Mouse (Mus musculus) heart, embryonic 15.5 days (tissue): ENCODE data around the gene Tox2. TPM values are rescaled to one million over a fixed set of nuclear protein-coding genes. Genes with fewer than 3 reads are reported as not detected.

Experiments
- ATAC-seq: fragments of 200-750 bp; cut with Nextera tagmentation; replicated peaks from 2 replicates; pipeline ENCODE4 v1.8.0; 2017; ENCODE audit warnings: low read depth, moderate TSS enrichment; ENCODE audit not compliant: insufficient number of reproducible peaks, insufficient read depth, low FRiP score
- H3K27ac ChIP-seq: fragments of 300-500 bp; sonication (generic); 2 replicates; pipeline ENCODE4 v1.5.1; 2015; ENCODE audit warnings: mild to moderate bottlenecking, inconsistent platforms
- H3K27me3 ChIP-seq: fragments of 300-500 bp; sonication (generic); 2 replicates; pipeline ENCODE4 v1.6.1; 2015; ENCODE audit warnings: inconsistent platforms
- H3K36me3 ChIP-seq: fragments of 300-500 bp; sonication (generic); 2 replicates; pipeline ENCODE4 v1.6.1; 2015; ENCODE audit warnings: mild to moderate bottlenecking, inconsistent platforms
- H3K4me1 ChIP-seq: fragments of 300-500 bp; sonication (generic); replicated peaks from 2 replicates; pipeline ENCODE4 v1.6.1; 2015; ENCODE audit warnings: inconsistent platforms
- H3K4me2 ChIP-seq: fragments of 300-500 bp; sonication (generic); 2 replicates; pipeline ENCODE4 v1.6.1; 2015; ENCODE audit warnings: inconsistent platforms, mild to moderate bottlenecking, moderate library complexity
- H3K4me3 ChIP-seq: fragments of 300-500 bp; sonication (generic); 2 replicates; pipeline ENCODE4 v1.5.1; 2015; ENCODE audit warnings: mild to moderate bottlenecking, inconsistent platforms
- H3K9ac ChIP-seq: fragments of 300-500 bp; sonication (generic); 2 replicates; pipeline ENCODE4 v1.6.1; 2015; ENCODE audit warnings: mild to moderate bottlenecking, inconsistent platforms
- H3K9me3 ChIP-seq: fragments of 300-500 bp; sonication (generic); replicated peaks from 2 replicates; pipeline ENCODE4 v1.6.1; 2016; ENCODE audit warnings: inconsistent platforms
- WGBS: fragments of 180-500 bp; shearing (Covaris S2); methylation state at CpG from one replicate; pipeline ENCODE4 v1.1.7; 2015; ENCODE audit warnings: mixed read lengths; 5-methylcytosine and 5-hydroxymethylcytosine counted together
- polyA plus RNA-seq: library from polyadenylated mRNA; unstranded; fragments of >200 nt; fragmentation: Nextera tagmentation; extraction: Ambion mirVana; gene quantifications from 2 replicates; pipeline ENCODE4 v1.2.1, GENCODE M21; 2015

The Tox2 gene
- polyA plus RNA-seq, 1 experiment from 2014 or later = 4.4 TPM

GRCm38 (mm10) chr2:163331423-163331822, 128.5 kb downstream of the Tox2 start:
- ATAC-seq = no peak
- H3K9me3 ChIP-seq = no peaks in the 10 kb centered on the region
- peaks cover 22% of the 10 kb centered on the region for H3K4me1 ChIP-seq
- H3K27ac ChIP-seq = no peak overlapping the region
- H3K36me3 ChIP-seq = peaks cover 7% of the 10 kb centered on the region
- no peak overlapping the region for H3K4me3 ChIP-seq
- H3K4me2 ChIP-seq = no peak overlapping the region
- no peak overlapping the region for H3K9ac ChIP-seq
- no peaks in the 10 kb centered on the region; the same call in 1 of the 2 replicates for H3K27me3 ChIP-seq
- WGBS = 78% methylated on average over 6 of the region's 6 CpGs

GRCm38 (mm10) chr2:163332368-163333055, 129.6 kb downstream of the Tox2 start:
- no peaks in the 10 kb centered on the region for H3K9me3 ChIP-seq
- H3K27ac ChIP-seq = peak overlapping the region; percentile 25
- no peak overlapping the region for H3K9ac ChIP-seq
- 35% methylated on average over 13 of the region's 13 CpGs for WGBS
- H3K36me3 ChIP-seq = peaks cover 18% of the 10 kb centered on the region
- peaks cover 23% of the 10 kb centered on the region for H3K4me1 ChIP-seq
- no peaks in the 10 kb centered on the region; the same call in 1 of the 2 replicates for H3K27me3 ChIP-seq
- 0 out of 2 replicates have a peak overlapping the region, but pooled peaks have one; percentile 6 for H3K4me2 ChIP-seq
- H3K4me3 ChIP-seq = no peak overlapping the region
- ATAC-seq = no peak

- peak overlapping the region; percentile 58 for H3K27ac ChIP-seq
- no peak overlapping the region for H3K4me2 ChIP-seq
- no peaks in the 10 kb centered on the region for H3K9me3 ChIP-seq
- H3K36me3 ChIP-seq = peaks cover 56% of the 10 kb centered on the region
- WGBS = 12% methylated on average over 9 of the region's 9 CpGs
- ATAC-seq = 0 out of 2 replicates have a peak, but pooled peaks have one; percentile 61
- H3K4me1 ChIP-seq = peaks cover 48% of the 10 kb centered on the region
- H3K9ac ChIP-seq = no peak overlapping the region
- peaks cover 23% of the 10 kb centered on the region for H3K27me3 ChIP-seq
- no peak overlapping the region for H3K4me3 ChIP-seq
Measured at GRCm38 (mm10) chr2:163340263-163340662, 137.3 kb downstream of the Tox2 start.

GRCm38 (mm10) chr2:163343671-163344070, 140.7 kb downstream of the Tox2 start:
- peaks cover 27% of the 10 kb centered on the region; the same call in 1 of the 2 replicates for H3K36me3 ChIP-seq
- H3K4me3 ChIP-seq = no peak overlapping the region
- no peaks in the 10 kb centered on the region for H3K9me3 ChIP-seq
- peaks cover 16% of the 10 kb centered on the region for H3K27me3 ChIP-seq
- ATAC-seq = no peak
- 93% methylated on average over 4 of the region's 4 CpGs for WGBS
- H3K4me2 ChIP-seq = no peak overlapping the region
- H3K9ac ChIP-seq = no peak overlapping the region
- peaks cover 76% of the 10 kb centered on the region for H3K4me1 ChIP-seq
- no peak overlapping the region for H3K27ac ChIP-seq

- peak; percentile 64; the same call in 1 of the 2 replicates for ATAC-seq
- Histone ChIP-seq H3K36me3 (peaks cover 13% of the 10 kb centered on the region; the same call in 1 of the 2 replicates), H3K27ac (peak overlapping the region; percentile 70), H3K9ac (no peak overlapping the region), H3K4me3 (no peak overlapping the region), H3K27me3 (0 out of 2 replicates have a peak, but pooled peaks cover 4% of the 10 kb centered on the region), H3K9me3 (no peaks in the 10 kb centered on the region), H3K4me1 (peaks cover 80% of the 10 kb centered on the region), H3K4me2 (no peak overlapping the region)
- WGBS = 48% methylated on average over 13 of the region's 13 CpGs
Measured at GRCm38 (mm10) chr2:163344976-163345660, 142.2 kb downstream of the Tox2 start.

- no peaks in the 10 kb centered on the region for H3K9me3 ChIP-seq
- H3K4me3 ChIP-seq = no peak overlapping the region
- H3K4me2 ChIP-seq = no peak overlapping the region
- peaks cover 71% of the 10 kb centered on the region for H3K4me1 ChIP-seq
- H3K27ac ChIP-seq = peak overlapping the region; percentile 10; the same call in 1 of the 2 replicates
- no peak for ATAC-seq
- no peak overlapping the region for H3K9ac ChIP-seq
- H3K36me3 ChIP-seq = peaks cover 5% of the 10 kb centered on the region; the same call in 1 of the 2 replicates
- no peaks in the 10 kb centered on the region for H3K27me3 ChIP-seq
- 72% methylated on average over 11 of the region's 11 CpGs for WGBS
Measured at GRCm38 (mm10) chr2:163346497-163346896, 143.6 kb downstream of the Tox2 start.

- Histone ChIP-seq H3K4me2 (no peak overlapping the region), H3K36me3 (peaks cover under 1% of the 10 kb centered on the region; the same call in 1 of the 2 replicates), H3K9ac (no peak overlapping the region), H3K27me3 (no peaks in the 10 kb centered on the region), H3K4me3 (no peak overlapping the region), H3K9me3 (no peaks in the 10 kb centered on the region), H3K27ac (no peak overlapping the region; the same call in 1 of the 2 replicates), H3K4me1 (peaks cover 73% of the 10 kb centered on the region)
- no peak for ATAC-seq
- 49% methylated on average over 8 of the region's 8 CpGs for WGBS
Measured at GRCm38 (mm10) chr2:163347517-163348184, 144.7 kb downstream of the Tox2 start.

GRCm38 (mm10) chr2:163348677-163349076, 145.8 kb downstream of the Tox2 start:
- no peaks in the 10 kb centered on the region for H3K36me3 ChIP-seq
- no peak overlapping the region for H3K4me2 ChIP-seq
- H3K9ac ChIP-seq = peak overlapping the region; percentile 8; the same call in 1 of the 2 replicates
- no peak for ATAC-seq
- H3K4me3 ChIP-seq = no peak overlapping the region
- H3K4me1 ChIP-seq = peaks cover 77% of the 10 kb centered on the region
- no peaks in the 10 kb centered on the region for H3K27me3 ChIP-seq
- 55% methylated on average over 7 of the region's 7 CpGs for WGBS
- H3K27ac ChIP-seq = peak overlapping the region; percentile 49
- no peaks in the 10 kb centered on the region for H3K9me3 ChIP-seq

GRCm38 (mm10) chr2:163349411-163349810, 146.5 kb downstream of the Tox2 start:
- H3K27ac ChIP-seq = peak overlapping the region; percentile 57
- no peak overlapping the region for H3K4me3 ChIP-seq
- no peak overlapping the region for H3K4me2 ChIP-seq
- 50% methylated on average over 9 of the region's 9 CpGs for WGBS
- H3K9me3 ChIP-seq = no peaks in the 10 kb centered on the region
- H3K27me3 ChIP-seq = no peaks in the 10 kb centered on the region
- no peaks in the 10 kb centered on the region for H3K36me3 ChIP-seq
- H3K9ac ChIP-seq = 0 out of 2 replicates have a peak overlapping the region, but pooled peaks have one; percentile 8
- no peak for ATAC-seq
- peaks cover 84% of the 10 kb centered on the region for H3K4me1 ChIP-seq

- 45% methylated on average over 5 of the region's 5 CpGs for WGBS
- Histone ChIP-seq H3K27me3 (no peaks in the 10 kb centered on the region), H3K9ac (no peak overlapping the region), H3K4me3 (no peak overlapping the region), H3K36me3 (no peaks in the 10 kb centered on the region), H3K27ac (no peak overlapping the region), H3K4me2 (no peak overlapping the region), H3K4me1 (peaks cover 88% of the 10 kb centered on the region), H3K9me3 (no peaks in the 10 kb centered on the region)
- no peak for ATAC-seq
Measured at GRCm38 (mm10) chr2:163350443-163350842, 147.5 kb downstream of the Tox2 start.

GRCm38 (mm10) chr2:163353731-163354130, 150.8 kb downstream of the Tox2 start:
- H3K9ac ChIP-seq = 0 out of 2 replicates have a peak overlapping the region, but pooled peaks have one; percentile 35

More at GRCm38 (mm10) chr2:163353731-163354130, 150.8 kb downstream of the Tox2 start:
- Histone ChIP-seq H3K4me1 (peaks cover 81% of the 10 kb centered on the region), H3K9me3 (no peaks in the 10 kb centered on the region), H3K27ac (peak overlapping the region; percentile 92), H3K36me3 (no peaks in the 10 kb centered on the region), H3K27me3 (no peaks in the 10 kb centered on the region), H3K4me3 (no peak overlapping the region), H3K4me2 (peak overlapping the region; percentile 26)
- WGBS = 11% methylated on average over 7 of the region's 7 CpGs
- ATAC-seq = peak; percentile 90
